Mouse (Mus musculus) E14TG2a.4 (cell line): ENCODE results near the gene Ctnnbl1.

Experiments used
- CTCF ChIP-seq: conservative IDR thresholded peaks from 2 replicates; pipeline ENCODE4 v1.5.1; 2014; ENCODE audit warnings: low read length
- NANOG ChIP-seq: IDR thresholded peaks from 2 replicates; pipeline ENCODE4 v1.6.1; 2014; ENCODE audit warnings: borderline replicate concordance, low read length, mixed read lengths
- POU5F1 ChIP-seq: IDR thresholded peaks from 2 replicates; pipeline ENCODE4 v1.6.1; 2014; ENCODE audit warnings: low read length, borderline replicate concordance

- TF ChIP-seq CTCF (no peak), POU5F1 (no peak), NANOG (no peak)
These were observed 129.9 kb downstream of the Ctnnbl1 start for GRCm38 (mm10) chr2:157867126-157867525.
